Mouse (Mus musculus): ENCODE measurements around the gene Efna2. TPM values are rescaled to one million over a fixed set of nuclear protein-coding genes. Genes with fewer than 3 reads are reported as not detected.

Efna2 gene
- polyA plus RNA-seq, 1 experiment from 2014 or later: 20.6 TPM

DNA sequence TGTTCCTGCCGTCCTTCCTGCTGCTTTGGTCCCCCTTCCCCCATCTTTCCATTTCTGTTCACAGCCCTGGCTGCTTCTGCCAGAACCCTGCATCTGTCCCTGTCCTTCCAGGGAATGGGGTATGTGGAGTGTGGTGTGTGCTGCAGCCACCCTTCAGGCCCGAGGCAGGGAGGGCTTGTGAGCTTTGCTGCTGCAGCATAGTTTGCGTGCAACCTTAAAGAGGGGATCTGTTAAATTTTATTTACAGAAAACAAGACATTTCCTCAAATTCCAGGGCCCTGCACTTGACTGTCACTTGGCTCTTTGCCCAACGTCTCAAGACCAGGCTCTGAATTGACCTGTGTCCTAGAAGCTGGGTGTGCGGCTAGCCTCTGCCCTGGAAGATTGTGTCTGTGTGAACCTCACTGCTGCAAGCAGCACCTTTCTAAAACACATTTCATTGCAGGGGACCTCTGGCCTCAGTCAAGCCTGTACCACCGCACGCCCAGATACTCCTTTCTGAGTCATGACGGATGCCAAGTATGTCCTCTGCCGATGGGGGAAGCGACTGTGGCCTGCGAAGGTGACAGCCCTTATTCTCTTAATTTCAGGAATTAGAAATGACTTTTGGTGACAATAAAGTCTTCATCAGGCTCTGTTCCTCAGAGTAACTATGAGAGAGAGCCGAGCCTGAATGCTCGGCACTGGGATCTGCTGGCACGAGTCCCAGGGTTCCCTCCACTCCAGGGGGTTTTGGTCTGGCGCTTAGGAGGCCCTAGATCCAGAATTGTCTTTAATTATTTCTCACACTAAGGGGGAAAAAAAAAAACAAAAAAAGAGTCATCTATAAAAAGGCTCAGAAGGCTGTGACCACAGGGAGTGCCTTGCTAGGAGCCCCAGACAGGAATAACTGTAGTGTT, 48.8 kb downstream of the Efna2 start:
- Histone ChIP-seq H3K27me3 (ENCODE audit: insufficient read depth, poor library complexity, severe bottlenecking) (no peaks in the 10 kb centered on the region), H3K4me1 (peaks cover 43% of the 10 kb centered on the region), H3K27ac (peak overlapping the region; percentile 96), H3K9me3 (no peaks in the 10 kb centered on the region), H3K36me3 (peaks cover 42% of the 10 kb centered on the region), H3K4me3 (peak overlapping the region; percentile 88)
- no peak for DNase-seq (ENCODE audit: low spot score)
- WGBS: 67% methylated on average over 15 of the region's 15 CpGs

DNA sequence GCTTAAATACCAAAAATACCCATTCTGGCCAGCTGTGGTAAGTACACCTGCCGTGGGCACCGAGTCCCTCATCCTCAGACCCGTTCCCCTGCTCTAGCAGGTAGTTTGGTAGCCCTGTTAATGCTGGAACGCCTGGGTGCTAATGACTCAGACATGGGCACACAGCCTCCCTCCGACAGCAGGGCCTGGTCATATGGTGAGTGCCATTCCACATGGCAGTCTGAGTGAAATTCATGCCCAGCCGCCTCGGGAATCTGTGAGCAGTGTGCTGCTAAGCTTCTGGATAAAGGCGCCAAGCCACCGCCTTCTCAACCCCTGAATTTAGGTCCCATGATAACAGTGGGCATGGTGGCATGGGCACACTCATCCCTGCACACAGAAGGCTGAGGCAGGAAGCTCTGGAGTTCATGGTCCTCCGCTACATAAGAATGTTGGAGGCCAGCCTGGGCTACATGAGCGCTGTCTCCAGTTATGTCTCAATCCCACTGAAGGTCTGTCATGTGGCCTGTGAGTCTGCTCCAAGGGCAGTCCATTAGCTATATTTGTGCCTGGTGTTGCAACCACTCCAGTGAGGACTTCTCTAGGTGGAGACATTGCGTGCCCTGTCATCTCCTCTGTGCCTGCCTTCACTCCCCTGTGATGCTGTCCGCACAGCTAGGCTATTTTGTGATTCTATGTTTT, 57.0 kb downstream of the Efna2 start:
- no peaks in the 10 kb centered on the region for H3K27me3 ChIP-seq (ENCODE audit: insufficient read depth, poor library complexity, severe bottlenecking)
- no peaks in the 10 kb centered on the region for H3K9me3 ChIP-seq
- peaks cover 23% of the 10 kb centered on the region for H3K4me1 ChIP-seq
- WGBS: 93% methylated on average over 13 of the region's 13 CpGs
- H3K4me3 ChIP-seq: no peak overlapping the region
- peaks cover 99% of the 10 kb centered on the region for H3K36me3 ChIP-seq
- H3K27ac ChIP-seq: no peak overlapping the region
- no peak for DNase-seq (ENCODE audit: low spot score)

GRCm38 (mm10) chr10:80237020-80237419, 57.7 kb downstream of the Efna2 start:
- DNase-seq (ENCODE audit: low spot score): no peak
- no peak overlapping the region for H3K4me3 ChIP-seq
- H3K4me1 ChIP-seq: peaks cover 27% of the 10 kb centered on the region
- H3K27ac ChIP-seq: no peak overlapping the region
- no peaks in the 10 kb centered on the region for H3K27me3 ChIP-seq (ENCODE audit: insufficient read depth, poor library complexity, severe bottlenecking)
- H3K9me3 ChIP-seq: no peaks in the 10 kb centered on the region
- peaks cover 97% of the 10 kb centered on the region for H3K36me3 ChIP-seq
- WGBS: 81% methylated on average over 4 of the region's 4 CpGs

GRCm38 (mm10) chr10:80238306-80238705, 59.0 kb downstream of the Efna2 start:
- Histone ChIP-seq H3K9me3 (no peaks in the 10 kb centered on the region), H3K27ac (no peak overlapping the region), H3K4me3 (no peak overlapping the region), H3K27me3 (ENCODE audit: insufficient read depth, poor library complexity, severe bottlenecking) (no peaks in the 10 kb centered on the region), H3K36me3 (peaks cover 97% of the 10 kb centered on the region), H3K4me1 (peaks cover 23% of the 10 kb centered on the region)
- WGBS: 93% methylated on average over 3 of the region's 3 CpGs
- DNase-seq (ENCODE audit: low spot score): no peak

Other genes with a start within 250 kb of the Efna2 start
- 127 and 155 TPM in 2 replicates for gene Wdr18, start 219.3 kb upstream of the Efna2 start, polyA plus RNA-seq (2016; fragmentation: Nextera tagmentation; extraction: Ambion mirVana)
- 0.30 and 0.34 TPM in 2 replicates for gene Grin3b, start 208.8 kb upstream of the Efna2 start, polyA plus RNA-seq (2016; fragmentation: Nextera tagmentation; extraction: Ambion mirVana)
- gene Tmem259, start 195.2 kb upstream of the Efna2 start, polyA plus RNA-seq (2016; fragmentation: Nextera tagmentation; extraction: Ambion mirVana): 12.7 and 16.4 TPM in 2 replicates
- gene Cnn2, start 190.9 kb upstream of the Efna2 start, polyA plus RNA-seq (2016; fragmentation: Nextera tagmentation; extraction: Ambion mirVana): 408 and 456 TPM in 2 replicates
- 2.8 and 4.1 TPM in 2 replicates for gene Abca7, start 183.0 kb upstream of the Efna2 start, polyA plus RNA-seq (2016; fragmentation: Nextera tagmentation; extraction: Ambion mirVana)
- gene Arhgap45, start 162.8 kb upstream of the Efna2 start, polyA plus RNA-seq (2016; fragmentation: Nextera tagmentation; extraction: Ambion mirVana): 12.0 and 16.7 TPM in 2 replicates
- 181 and 233 TPM in 2 replicates for gene Polr2e, start 139.7 kb upstream of the Efna2 start, polyA plus RNA-seq (2016; fragmentation: Nextera tagmentation; extraction: Ambion mirVana)
- gene Gpx4, start 132.3 kb upstream of the Efna2 start, polyA plus RNA-seq (2016; fragmentation: Nextera tagmentation; extraction: Ambion mirVana): 767 and 797 TPM in 2 replicates
- gene Sbno2, start 73.9 kb upstream of the Efna2 start, polyA plus RNA-seq (2016; fragmentation: Nextera tagmentation; extraction: Ambion mirVana): 14.8 and 15.6 TPM in 2 replicates
- gene Stk11, start 63.7 kb upstream of the Efna2 start, polyA plus RNA-seq (2016; fragmentation: Nextera tagmentation; extraction: Ambion mirVana): 12.4 and 17.8 TPM in 2 replicates
- gene Atp5d, start 40.9 kb upstream of the Efna2 start, polyA plus RNA-seq (2016; fragmentation: Nextera tagmentation; extraction: Ambion mirVana): 689 and 872 TPM in 2 replicates
- 2.0 and 4.0 TPM in 2 replicates for gene Cbarp, start 38.6 kb upstream of the Efna2 start, polyA plus RNA-seq (2016; fragmentation: Nextera tagmentation; extraction: Ambion mirVana)
- gene Midn, start 31.2 kb upstream of the Efna2 start, polyA plus RNA-seq (2016; fragmentation: Nextera tagmentation; extraction: Ambion mirVana): 16.1 and 24.4 TPM in 2 replicates
- 85.7 and 98.0 TPM in 2 replicates for gene Cirbp, start 13.5 kb upstream of the Efna2 start, polyA plus RNA-seq (2016; fragmentation: Nextera tagmentation; extraction: Ambion mirVana)
- gene 1600002K03Rik, start 6.5 kb upstream of the Efna2 start, polyA plus RNA-seq (2016; fragmentation: Nextera tagmentation; extraction: Ambion mirVana): 11.7 and 13.9 TPM in 2 replicates
- 56.4 and 76.5 TPM in 2 replicates for gene Mum1, start 47.0 kb downstream of the Efna2 start, polyA plus RNA-seq (2016; fragmentation: Nextera tagmentation; extraction: Ambion mirVana)
- 432 and 538 TPM in 2 replicates for gene Ndufs7, start 69.6 kb downstream of the Efna2 start, polyA plus RNA-seq (2016; fragmentation: Nextera tagmentation; extraction: Ambion mirVana)
- 61.2 and 72.0 TPM in 2 replicates for gene Gamt, start 81.5 kb downstream of the Efna2 start, polyA plus RNA-seq (2016; fragmentation: Nextera tagmentation; extraction: Ambion mirVana)
- 40.2 and 58.0 TPM in 2 replicates for gene Dazap1, start 82.0 kb downstream of the Efna2 start, polyA plus RNA-seq (2016; fragmentation: Nextera tagmentation; extraction: Ambion mirVana)
- gene Rps15, start 113.0 kb downstream of the Efna2 start, polyA plus RNA-seq (2016; fragmentation: Nextera tagmentation; extraction: Ambion mirVana): 774 and 882 TPM in 2 replicates
- gene Apc2, start 116.5 kb downstream of the Efna2 start, polyA plus RNA-seq (2016; fragmentation: Nextera tagmentation; extraction: Ambion mirVana): 0.74 and 0.78 TPM in 2 replicates
- gene 2310011J03Rik, start 141.1 kb downstream of the Efna2 start, polyA plus RNA-seq (2016; fragmentation: Nextera tagmentation; extraction: Ambion mirVana): 41.3 and 46.8 TPM in 2 replicates
- gene Pcsk4, start 150.0 kb downstream of the Efna2 start, polyA plus RNA-seq (2016; fragmentation: Nextera tagmentation; extraction: Ambion mirVana): 1.6 and 4.0 TPM in 2 replicates
- 7.1 and 18.3 TPM in 2 replicates for gene Reep6, start 150.5 kb downstream of the Efna2 start, polyA plus RNA-seq (2016; fragmentation: Nextera tagmentation; extraction: Ambion mirVana)
- 1.3 and 1.9 TPM in 2 replicates for gene Adamtsl5, start 168.9 kb downstream of the Efna2 start, polyA plus RNA-seq (2016; fragmentation: Nextera tagmentation; extraction: Ambion mirVana)
- gene Plk5, start 177.0 kb downstream of the Efna2 start, polyA plus RNA-seq (2016; fragmentation: Nextera tagmentation; extraction: Ambion mirVana): 0.16 TPM in 1 of 2 replicates, not detected in the other
- 2.1 and 5.0 TPM in 2 replicates for gene Mex3d, start 208.2 kb downstream of the Efna2 start, polyA plus RNA-seq (2016; fragmentation: Nextera tagmentation; extraction: Ambion mirVana)
- 237 and 315 TPM in 2 replicates for gene Mbd3, start 220.1 kb downstream of the Efna2 start, polyA plus RNA-seq (2016; fragmentation: Nextera tagmentation; extraction: Ambion mirVana)
- 973 and 1,195 TPM in 2 replicates for gene Uqcr11, start 227.3 kb downstream of the Efna2 start, polyA plus RNA-seq (2016; fragmentation: Nextera tagmentation; extraction: Ambion mirVana)